Mouse (Mus musculus) liver, embryonic 11.5 days (tissue): Measurements from ENCODE around the gene Cnksr3. TPM values are rescaled to one million over a fixed set of nuclear protein-coding genes. Genes with fewer than 3 reads are reported as not detected.

Source experiments
- ATAC-seq: fragments of 200-750 bp; cut with Nextera tagmentation; replicated peaks from 2 replicates; pipeline ENCODE4 v1.8.0; 2017; ENCODE audit warnings: moderate number of reproducible peaks, mild to moderate bottlenecking, moderate TSS enrichment, moderate library complexity; ENCODE audit not compliant: low FRiP score
- DNase-seq: peaks from one replicate; pipeline ENCODE4 v3.0.0-alpha.2; 2017; ENCODE audit warnings: low spot score
- H3K27ac ChIP-seq: fragments of 300-500 bp; sonication (generic); 2 replicates; pipeline ENCODE4 v1.5.1; 2014; ENCODE audit warnings: mild to moderate bottlenecking, low read depth, low read length, control low read depth
- H3K27me3 ChIP-seq: fragments of 300-500 bp; sonication (generic); replicated peaks from 2 replicates; pipeline ENCODE4 v1.6.1; 2014; ENCODE audit warnings: low read length, mixed read lengths; ENCODE audit not compliant: control insufficient read depth, insufficient read depth
- H3K36me3 ChIP-seq: fragments of 300-500 bp; sonication (generic); 2 replicates; pipeline ENCODE4 v1.6.1; 2014; ENCODE audit warnings: mild to moderate bottlenecking, low read length, moderate library complexity, mixed read lengths; ENCODE audit not compliant: control insufficient read depth, insufficient read depth
- H3K4me1 ChIP-seq: fragments of 300-500 bp; sonication (generic); replicated peaks from 2 replicates; pipeline ENCODE4 v1.6.1; 2014; ENCODE audit warnings: low read length, mixed read lengths; ENCODE audit not compliant: control insufficient read depth, insufficient read depth
- H3K4me2 ChIP-seq: fragments of 300-500 bp; sonication (generic); 2 replicates; pipeline ENCODE4 v1.6.1; 2014; ENCODE audit warnings: mild to moderate bottlenecking, control low read depth, moderate library complexity
- H3K4me3 ChIP-seq: fragments of 300-500 bp; sonication (generic); 2 replicates; pipeline ENCODE4 v1.5.1; 2014; ENCODE audit warnings: low read depth, low read length, control low read depth
- H3K9ac ChIP-seq: fragments of 300-500 bp; sonication (generic); 2 replicates; pipeline ENCODE4 v1.6.1; 2014; ENCODE audit warnings: low read depth, low read length, control low read depth
- H3K9me3 ChIP-seq: fragments of 300-500 bp; sonication (generic); 2 replicates; pipeline ENCODE4 v1.6.1; 2016; ENCODE audit warnings: low read length, inconsistent platforms, mixed read lengths; ENCODE audit not compliant: control insufficient read depth
- WGBS: fragments of 180-500 bp; shearing (Covaris S2); extraction: QIAGEN DNeasy Blood & Tissue Kit; methylation state at CpG from one replicate; pipeline ENCODE4 v1.1.7; 2014; 5-methylcytosine and 5-hydroxymethylcytosine counted together
- polyA plus RNA-seq: library from polyadenylated mRNA; unstranded; fragments of >200 nt; fragmentation: Nextera tagmentation; extraction: Ambion mirVana; gene quantifications from 2 replicates; pipeline ENCODE4 v1.2.1, GENCODE M21; 2014

The Cnksr3 gene
- polyA plus RNA-seq, 1 experiment from 2014 or later: 8.7 TPM

GRCm38 (mm10) chr10:7212537-7212936 is 500 bp upstream of the Cnksr3 start:
- Histone ChIP-seq H3K36me3 (no peaks in the 10 kb centered on the region), H3K9me3 (no peaks in the 10 kb centered on the region), H3K9ac (peak overlapping the region; percentile 42; the same call in 1 of the 2 replicates), H3K4me3 (peak overlapping the region; percentile 76), H3K27me3 (no peaks in the 10 kb centered on the region), H3K4me2 (peak overlapping the region; percentile 89), H3K27ac (peak overlapping the region; percentile 67; the same call in 1 of the 2 replicates), H3K4me1 (peaks cover 31% of the 10 kb centered on the region)
- ATAC-seq (no peak), DNase-seq (no peak)
- WGBS: 29% methylated on average over 10 of the region's 10 CpGs

- Histone ChIP-seq H3K4me3 (peak overlapping the region; percentile 76), H3K4me1 (peaks cover 34% of the 10 kb centered on the region), H3K9ac (peak overlapping the region; percentile 82), H3K27ac (peak overlapping the region; percentile 67), H3K27me3 (no peaks in the 10 kb centered on the region), H3K9me3 (no peaks in the 10 kb centered on the region), H3K36me3 (no peaks in the 10 kb centered on the region), H3K4me2 (peak overlapping the region; percentile 89)
- ATAC-seq (peak; percentile 82), DNase-seq (peak; percentile 81)
- 1% methylated on average over 41 of the region's 41 CpGs for WGBS
Measured at GRCm38 (mm10) chr10:7210991-7211695, 894 bp downstream of the Cnksr3 start.

- no peak for ATAC-seq
- H3K27ac ChIP-seq: no peak overlapping the region; the same call in 1 of the 2 replicates
- H3K4me3 ChIP-seq: peak overlapping the region; percentile 76
- 55% methylated on average over 5 of the region's 5 CpGs for WGBS
- no peak for DNase-seq
- peaks cover 34% of the 10 kb centered on the region for H3K4me1 ChIP-seq
- H3K4me2 ChIP-seq: peak overlapping the region; percentile 89
- no peaks in the 10 kb centered on the region for H3K36me3 ChIP-seq
- no peaks in the 10 kb centered on the region for H3K9me3 ChIP-seq
- H3K27me3 ChIP-seq: no peaks in the 10 kb centered on the region
- no peak overlapping the region for H3K9ac ChIP-seq
Measured at GRCm38 (mm10) chr10:7209691-7210455, 2.2 kb downstream of the Cnksr3 start.

GRCm38 (mm10) chr10:7208859-7209441 is 3.1 kb downstream of the Cnksr3 start:
- no peak for DNase-seq
- H3K4me1 ChIP-seq: peaks cover 34% of the 10 kb centered on the region
- no peaks in the 10 kb centered on the region for H3K9me3 ChIP-seq
- ATAC-seq: no peak
- no peak overlapping the region for H3K4me3 ChIP-seq
- 76% methylated on average over 10 of the region's 10 CpGs for WGBS
- no peak overlapping the region for H3K27ac ChIP-seq
- no peak overlapping the region for H3K9ac ChIP-seq
- H3K4me2 ChIP-seq: peak overlapping the region; percentile 89
- H3K27me3 ChIP-seq: no peaks in the 10 kb centered on the region
- H3K36me3 ChIP-seq: no peaks in the 10 kb centered on the region

- Histone ChIP-seq H3K9ac (no peak overlapping the region), H3K27ac (no peak overlapping the region), H3K4me3 (no peak overlapping the region), H3K9me3 (no peaks in the 10 kb centered on the region), H3K4me1 (peaks cover 28% of the 10 kb centered on the region), H3K27me3 (no peaks in the 10 kb centered on the region), H3K36me3 (no peaks in the 10 kb centered on the region), H3K4me2 (no peak overlapping the region)
- 72% methylated on average over 11 of the region's 11 CpGs for WGBS
- ATAC-seq (no peak), DNase-seq (no peak)
Measured at GRCm38 (mm10) chr10:7207301-7207700, 4.7 kb downstream of the Cnksr3 start.

GRCm38 (mm10) chr10:7206571-7206970 is 5.5 kb downstream of the Cnksr3 start:
- Histone ChIP-seq H3K9ac (no peak overlapping the region), H3K4me2 (no peak overlapping the region), H3K27me3 (no peaks in the 10 kb centered on the region), H3K4me1 (peaks cover 28% of the 10 kb centered on the region), H3K36me3 (no peaks in the 10 kb centered on the region), H3K4me3 (no peak overlapping the region), H3K9me3 (no peaks in the 10 kb centered on the region), H3K27ac (no peak overlapping the region)
- no peak for DNase-seq
- WGBS: 77% methylated on average over 7 of the region's 7 CpGs
- no peak for ATAC-seq

GRCm38 (mm10) chr10:7205576-7205975 is 6.5 kb downstream of the Cnksr3 start:
- 82% methylated on average over 3 of the region's 3 CpGs for WGBS
- Histone ChIP-seq H3K4me3 (no peak overlapping the region), H3K9ac (no peak overlapping the region), H3K36me3 (no peaks in the 10 kb centered on the region), H3K27me3 (no peaks in the 10 kb centered on the region), H3K4me2 (no peak overlapping the region), H3K9me3 (no peaks in the 10 kb centered on the region), H3K27ac (no peak overlapping the region), H3K4me1 (peaks cover 25% of the 10 kb centered on the region)
- ATAC-seq: no peak
- DNase-seq: no peak

GRCm38 (mm10) chr10:7204953-7205352 is 7.1 kb downstream of the Cnksr3 start:
- Histone ChIP-seq H3K4me1 (peaks cover 19% of the 10 kb centered on the region), H3K4me2 (no peak overlapping the region), H3K27me3 (no peaks in the 10 kb centered on the region), H3K4me3 (no peak overlapping the region), H3K9me3 (no peaks in the 10 kb centered on the region), H3K36me3 (no peaks in the 10 kb centered on the region), H3K27ac (no peak overlapping the region), H3K9ac (no peak overlapping the region)
- 65% methylated on average over 3 of the region's 3 CpGs for WGBS
- ATAC-seq: no peak
- no peak for DNase-seq
